Mouse (Mus musculus): ENCODE data around the gene Ajuba.
A peak's percentile ranks its signal among the peaks of the same experiment; 100 is the strongest.

Ajuba gene

DNA sequence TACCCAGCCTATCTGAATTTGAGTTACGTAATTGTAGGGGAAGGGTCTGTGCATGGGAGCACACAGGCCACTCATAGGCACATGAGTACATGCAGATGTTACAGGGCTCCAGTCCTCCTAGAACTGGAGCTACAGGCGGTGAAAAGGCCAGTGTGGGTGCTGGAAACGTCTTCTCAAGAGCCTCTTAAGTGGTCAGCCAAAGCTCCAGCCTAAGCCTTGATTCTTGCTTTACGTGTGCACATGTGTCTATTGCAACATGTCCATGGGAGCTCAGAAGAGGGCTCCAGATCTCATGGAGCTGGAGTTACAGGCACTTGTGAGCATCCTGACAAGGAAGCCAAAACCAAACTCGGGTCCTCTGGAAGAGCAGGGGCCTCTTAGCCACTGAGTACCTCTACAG is 32.7 kb downstream of the Ajuba start:
- DNase-seq (ENCODE audit: low read depth) = no peak

DNA sequence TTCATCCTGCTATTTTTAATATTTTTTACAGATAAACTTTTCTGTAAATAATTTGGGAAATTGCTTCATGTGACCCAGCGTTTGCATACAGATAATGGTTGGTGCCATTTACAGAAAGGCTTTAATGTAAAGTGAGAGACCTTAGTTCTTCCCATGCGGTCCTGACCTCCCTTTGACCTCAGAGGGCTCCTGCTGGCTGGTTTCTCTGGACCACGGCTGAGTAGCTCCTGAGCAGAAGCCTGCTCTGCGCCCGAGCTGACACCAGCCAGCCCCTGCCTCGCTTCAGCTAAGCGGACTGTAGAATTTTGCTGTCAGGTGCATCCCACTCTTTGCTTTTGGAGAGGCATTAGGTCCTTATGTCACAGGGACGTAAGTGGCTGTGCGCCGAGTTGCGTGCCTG is 36.6 kb downstream of the Ajuba start:
- no peak for DNase-seq (ENCODE audit: low read depth)

DNA sequence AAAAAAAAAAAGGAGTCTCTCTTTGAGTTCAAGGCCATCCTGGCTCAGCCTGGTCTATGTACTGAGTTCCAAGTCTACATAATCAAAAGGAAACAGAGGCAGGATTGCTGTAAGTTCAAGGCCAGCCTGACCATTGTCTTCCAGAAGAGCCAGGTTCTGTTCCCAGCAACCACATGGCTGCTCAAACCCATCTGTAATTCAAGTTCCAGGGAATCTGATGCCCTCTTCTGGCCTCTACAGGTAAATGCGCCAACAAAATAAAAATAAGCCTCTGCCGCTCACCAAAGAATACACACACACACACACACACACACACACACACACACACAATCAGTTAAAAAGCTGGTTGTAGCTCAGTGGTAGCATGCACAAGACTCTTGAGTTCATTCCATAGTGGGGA is 38.8 kb downstream of the Ajuba start:
- no peak for DNase-seq (ENCODE audit: low read depth)

DNA sequence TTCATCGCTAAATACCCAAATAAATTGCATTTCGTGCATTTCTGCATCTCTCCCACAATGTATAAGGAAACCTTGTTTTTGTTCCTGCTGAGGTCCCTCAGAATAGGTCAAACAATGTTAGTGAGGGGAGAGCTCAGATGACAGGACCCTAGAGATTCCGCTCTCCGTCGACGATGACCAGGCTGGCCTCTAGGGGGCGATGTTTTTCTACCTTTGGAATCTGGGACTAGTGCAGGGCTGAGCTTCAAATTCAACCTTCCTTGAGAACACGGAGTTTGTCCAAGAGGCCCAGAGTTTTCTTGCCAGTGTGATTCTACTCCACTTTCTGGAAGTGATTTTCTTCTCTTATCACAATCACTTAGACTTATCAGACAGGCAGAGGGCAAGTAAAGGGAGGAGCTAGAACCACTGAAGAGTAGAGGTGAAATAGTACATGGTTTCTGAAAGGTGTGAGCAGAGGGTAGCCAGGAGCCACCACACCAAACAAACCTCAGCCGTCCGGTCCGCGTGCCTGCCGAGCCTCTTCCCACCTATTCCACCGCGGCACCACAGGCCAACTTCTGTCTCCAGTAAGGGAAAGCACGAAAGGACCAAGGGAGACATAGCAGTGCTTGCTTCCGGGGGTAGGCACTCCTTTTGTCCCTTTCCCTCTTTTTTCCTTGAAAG is 48.8 kb downstream of the Ajuba start:
- DNase-seq (ENCODE audit: low read depth) = peak; percentile 88

DNA sequence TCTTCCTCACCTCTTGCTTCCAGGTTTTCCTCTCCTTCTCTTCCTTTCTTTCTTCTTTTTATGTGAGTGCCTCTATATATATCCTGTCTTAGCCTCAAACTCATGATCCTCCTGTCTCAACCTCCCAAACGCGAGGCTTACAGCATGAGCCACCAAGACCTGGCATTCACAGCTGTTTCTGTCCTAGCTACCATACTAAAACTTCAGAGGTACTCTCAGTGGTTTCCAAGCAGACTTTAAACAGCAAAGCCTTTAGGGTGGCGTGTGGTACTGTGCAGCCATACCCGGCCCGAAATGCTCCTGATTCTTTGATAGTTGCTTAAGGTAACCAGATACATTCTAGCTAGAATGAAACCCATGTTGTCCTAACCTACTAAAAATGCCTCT is 49.4 kb downstream of the Ajuba start:
- DNase-seq (ENCODE audit: low read depth) = no peak

GRCm38 (mm10) chr14:54527227-54528006 is 49.9 kb downstream of the Ajuba start:
- peak; percentile 36 for DNase-seq (ENCODE audit: low read depth)

GRCm38 (mm10) chr14:54523600-54523999 is 53.8 kb downstream of the Ajuba start:
- peak; percentile 37 for DNase-seq (ENCODE audit: low read depth)
